Mouse (Mus musculus): ENCODE data around the gene Rcn2. TPM values are rescaled to one million over a fixed set of nuclear protein-coding genes. Genes with fewer than 3 reads are reported as not detected.

Gene Rcn2
- total RNA-seq, 2 experiments from 2014 or later = 16.2 to 37.5 TPM

DNA sequence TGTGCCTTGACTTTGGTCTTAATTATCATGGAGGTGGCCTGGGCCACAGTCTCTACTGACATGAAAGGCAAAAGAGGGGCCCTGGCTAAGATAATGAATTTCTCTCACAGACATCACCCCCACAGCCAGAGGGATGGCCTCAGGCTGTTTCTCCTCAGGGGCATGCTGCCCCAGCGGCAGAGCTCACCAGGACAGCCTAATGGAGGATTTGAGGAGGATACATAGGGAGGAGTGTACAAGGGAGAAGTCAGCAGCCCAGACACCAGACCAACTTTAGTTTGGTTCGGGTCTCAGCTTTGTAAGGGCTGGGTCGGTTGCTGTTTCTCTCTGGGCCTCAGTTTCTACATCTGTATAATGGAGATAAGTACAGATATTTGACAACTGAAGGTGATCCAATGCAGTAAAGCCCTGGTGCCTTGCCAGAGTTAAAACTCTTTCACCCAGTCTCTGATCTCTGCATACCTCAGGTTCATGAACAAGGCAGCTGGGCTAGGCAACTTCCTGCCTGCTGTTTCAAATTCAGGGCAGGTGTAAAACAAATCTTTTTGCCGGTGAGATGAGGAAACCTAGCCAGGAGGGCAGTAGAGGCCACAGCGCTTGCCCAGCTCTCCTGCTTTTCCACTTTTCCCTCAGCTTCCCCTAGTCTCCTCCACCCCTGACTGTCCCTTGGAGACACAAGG is 49.0 kb downstream of the Rcn2 start:
- no peak for ATAC-seq (replicated peaks; ENCODE audit: low FRiP score, low TSS enrichment, poor library complexity, severe bottlenecking)

DNA sequence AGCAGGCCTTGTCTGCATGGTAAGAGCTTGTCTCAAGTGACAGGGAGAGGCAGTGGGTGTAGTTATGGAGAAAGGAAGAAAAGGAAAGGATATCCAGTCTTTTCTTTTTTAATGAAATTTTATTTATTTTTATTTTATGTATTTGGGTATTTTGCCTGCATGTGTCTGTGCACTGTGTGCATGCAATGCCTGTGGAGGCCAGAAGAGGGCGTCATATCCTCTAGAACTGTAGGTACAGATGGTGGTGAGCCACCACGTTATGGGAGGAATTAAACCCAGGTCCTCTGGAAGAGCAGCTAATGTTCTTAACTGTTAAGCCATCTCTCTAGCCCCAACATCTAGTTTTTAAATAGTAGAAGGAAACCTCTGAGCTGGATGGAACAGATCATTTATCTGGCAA is 50.5 kb downstream of the Rcn2 start:
- no peak for ATAC-seq (replicated peaks; ENCODE audit: low FRiP score, low TSS enrichment, poor library complexity, severe bottlenecking)

DNA sequence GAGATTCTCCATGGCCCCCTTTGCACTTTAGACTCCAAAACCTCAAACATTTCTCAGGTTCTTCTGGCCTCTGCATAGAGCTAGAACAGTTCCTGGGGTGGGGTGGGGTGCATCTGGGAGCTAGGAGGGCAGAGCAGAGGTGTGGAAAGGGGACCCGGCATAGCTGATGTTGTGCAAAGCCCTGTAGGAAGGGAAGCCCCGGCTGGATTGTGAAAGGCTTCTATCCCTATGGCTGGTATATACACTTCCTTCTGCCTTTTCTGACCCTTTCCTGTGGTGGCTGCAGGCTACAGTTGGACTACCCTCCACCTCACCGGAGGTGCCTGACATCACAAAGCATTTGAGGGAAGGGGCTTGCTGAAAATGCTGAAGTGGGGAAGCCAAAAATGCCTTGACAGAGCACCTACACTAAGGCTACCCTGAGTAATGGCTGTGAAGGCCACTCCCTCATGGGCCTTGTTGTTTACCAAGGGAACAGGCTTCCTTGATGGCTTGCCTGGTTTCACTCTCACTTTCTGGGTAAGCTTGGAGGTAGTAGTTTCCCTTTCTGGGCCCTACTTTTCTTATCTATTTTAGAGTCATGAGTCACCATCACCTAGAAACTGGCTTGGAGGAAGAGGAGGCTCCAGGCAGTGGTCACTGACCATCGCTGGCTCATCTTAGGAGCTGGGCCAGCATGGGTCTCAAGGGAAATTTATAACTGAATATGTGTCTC is 56.1 kb downstream of the Rcn2 start:
- no peak for ATAC-seq (replicated peaks; ENCODE audit: low FRiP score, low TSS enrichment, poor library complexity, severe bottlenecking)

GRCm38 (mm10) chr9:56100041-56100522 is 58.4 kb downstream of the Rcn2 start:
- no peak for ATAC-seq (replicated peaks; ENCODE audit: low FRiP score, low TSS enrichment, poor library complexity, severe bottlenecking)

DNA sequence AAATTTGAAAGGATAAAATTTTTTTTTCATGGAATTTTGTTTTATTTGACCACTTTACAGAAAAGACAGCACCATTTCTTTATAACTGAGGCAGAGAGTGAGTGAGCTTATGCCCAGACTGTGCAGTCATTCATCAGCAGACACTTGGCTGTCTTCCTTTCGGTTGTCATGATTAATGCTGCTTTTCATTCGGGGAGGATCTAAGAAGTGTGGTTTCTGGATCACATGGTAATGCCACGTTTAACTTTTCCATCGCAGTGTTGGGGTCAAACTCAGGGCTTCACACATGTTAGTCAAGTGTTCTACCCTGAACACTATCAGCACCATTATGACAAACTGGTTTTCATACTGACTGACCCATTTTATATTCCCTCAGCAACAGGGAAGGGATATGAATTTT is 59.4 kb downstream of the Rcn2 start:
- ATAC-seq (replicated peaks; ENCODE audit: low FRiP score, low TSS enrichment, poor library complexity, severe bottlenecking) = no peak

GRCm38 (mm10) chr9:56104921-56105320 is 63.3 kb downstream of the Rcn2 start:
- no peak for ATAC-seq (replicated peaks; ENCODE audit: low FRiP score, low TSS enrichment, poor library complexity, severe bottlenecking)

DNA sequence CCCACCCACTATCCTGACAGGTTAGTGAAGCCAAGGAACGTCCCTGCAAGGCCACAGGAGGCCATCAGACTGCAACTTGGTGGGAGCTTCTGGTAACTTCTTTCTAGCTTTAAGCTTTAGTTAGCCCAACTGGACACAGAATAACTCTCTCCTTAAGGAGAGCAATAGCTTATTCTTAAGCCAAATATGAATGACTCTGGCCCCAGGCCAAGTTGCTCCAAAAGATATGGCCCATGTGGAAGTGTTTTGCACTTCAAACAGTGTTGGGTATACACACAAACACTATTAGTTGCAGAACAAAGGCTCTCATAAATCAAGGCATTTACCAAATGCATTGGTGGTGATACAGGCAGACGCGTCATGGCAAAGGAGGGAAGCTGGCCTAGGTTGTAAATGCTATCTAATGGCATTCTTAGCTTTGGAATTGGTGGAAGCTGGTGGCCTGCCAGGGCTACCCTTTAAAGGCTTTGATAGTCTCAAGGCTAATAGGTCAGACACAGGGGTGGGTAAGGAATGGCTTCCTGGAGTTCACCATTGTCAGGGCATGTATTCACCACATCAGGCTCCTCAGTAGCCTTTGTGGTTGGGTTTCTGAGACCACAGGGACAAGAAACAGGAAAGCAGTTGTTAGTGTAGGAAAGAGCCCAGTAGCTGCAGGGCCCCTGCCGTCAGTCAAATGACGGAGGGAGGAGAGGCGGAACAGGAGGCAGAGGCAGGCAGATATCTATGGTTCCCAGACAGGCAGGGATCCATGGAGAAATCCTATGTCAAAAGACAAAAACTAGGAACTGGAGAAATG is 64.8 kb downstream of the Rcn2 start:
- no peak for ATAC-seq (replicated peaks; ENCODE audit: low FRiP score, low TSS enrichment, poor library complexity, severe bottlenecking)

DNA sequence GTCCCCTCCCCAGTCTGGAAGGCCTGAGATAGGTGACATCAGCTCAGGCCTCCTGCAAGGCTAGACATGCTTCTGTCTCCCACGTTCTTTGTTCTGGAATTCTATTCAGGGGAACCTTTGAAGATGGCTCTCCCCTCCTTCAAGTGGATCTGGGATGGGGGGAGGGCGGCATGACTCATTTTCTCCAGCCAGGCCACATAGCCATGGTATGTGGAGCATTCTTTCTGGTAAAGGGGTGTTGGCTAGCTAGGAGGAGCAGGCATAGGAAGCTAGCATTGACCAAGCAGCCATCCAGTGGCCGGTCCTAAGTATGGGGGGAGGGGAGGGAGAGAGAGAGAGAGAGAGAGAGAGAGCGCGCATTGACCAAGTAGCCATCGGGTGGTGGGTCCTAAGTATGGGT is 65.9 kb downstream of the Rcn2 start:
- no peak for ATAC-seq (replicated peaks; ENCODE audit: low FRiP score, low TSS enrichment, poor library complexity, severe bottlenecking)

DNA sequence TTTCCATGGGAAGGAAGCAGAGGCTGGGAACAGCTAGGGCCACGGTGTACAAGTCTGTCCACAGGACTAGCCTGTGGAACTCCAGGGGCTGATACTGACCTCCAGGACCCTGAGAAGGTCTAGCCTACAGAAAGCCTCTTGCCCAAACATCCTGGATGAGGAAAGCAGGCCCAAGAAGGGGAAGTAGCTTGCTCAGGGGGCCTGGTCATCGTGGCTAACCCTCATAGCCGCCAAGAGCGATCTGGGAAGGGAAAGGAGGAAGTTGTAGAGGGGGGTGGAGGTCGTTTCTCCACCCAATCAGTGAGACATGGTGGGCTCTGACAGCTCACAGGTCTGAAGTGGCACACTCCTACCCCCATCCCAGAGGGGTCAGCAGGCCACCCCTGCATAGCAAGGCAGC is 66.5 kb downstream of the Rcn2 start:
- ATAC-seq (replicated peaks; ENCODE audit: low FRiP score, low TSS enrichment, poor library complexity, severe bottlenecking) = no peak

Other genes with a start within 250 kb of the Rcn2 start
- 5.7 and 14.5 TPM in 2 replicates for gene Scaper, start 103.7 kb upstream of the Rcn2 start, total RNA-seq (2014; fragmentation: Nextera tagmentation)
- 10.0 and 10.3 TPM in 2 replicates for gene Scaper, start 103.7 kb upstream of the Rcn2 start, total RNA-seq (2017)
- not detected in 2 replicates for gene 4930563M21Rik, start 31.3 kb upstream of the Rcn2 start, total RNA-seq (2014; fragmentation: Nextera tagmentation)
- gene 4930563M21Rik, start 31.3 kb upstream of the Rcn2 start, total RNA-seq (2017) = not detected in 2 replicates
- 3.9 and 5.1 TPM in 2 replicates for gene Pstpip1, start 48.1 kb downstream of the Rcn2 start, total RNA-seq (2014; fragmentation: Nextera tagmentation)
- gene Pstpip1, start 48.1 kb downstream of the Rcn2 start, total RNA-seq (2017) = 4.7 and 10.1 TPM in 2 replicates
- gene Tspan3, start 123.6 kb downstream of the Rcn2 start, total RNA-seq (2014; fragmentation: Nextera tagmentation) = 14.0 and 15.7 TPM in 2 replicates
- gene Tspan3, start 123.6 kb downstream of the Rcn2 start, total RNA-seq (2017) = 16.8 and 27.4 TPM in 2 replicates